Mouse (Mus musculus): ENCODE data around the gene Hsd17b11.

DNA sequence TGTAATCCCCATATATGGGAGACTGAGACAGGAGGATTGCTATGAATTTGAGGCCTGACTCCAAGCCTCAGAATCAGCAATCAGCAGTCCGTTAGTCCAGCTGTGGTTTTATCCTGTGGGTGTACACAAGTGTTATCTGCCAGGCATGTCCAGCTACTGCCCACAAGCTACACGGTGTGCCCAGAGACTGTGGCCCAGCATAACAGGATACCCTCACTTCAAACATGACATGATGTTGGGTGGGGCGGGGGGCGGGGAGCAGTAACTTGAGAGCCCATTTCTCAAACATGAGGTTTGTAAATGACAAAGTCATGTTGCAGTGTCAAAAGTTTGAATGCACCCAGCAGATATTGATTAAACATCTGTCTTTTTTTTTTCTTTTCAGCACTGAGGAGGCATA is 34.1 kb upstream of the Hsd17b11 start:
- TF ChIP-seq CTCF (IDR thresholded peaks at IDR 0.05; ENCODE audit: extremely low read depth, insufficient read length, insufficient replicate concordance, low read depth, low read length) = no peak
- no peak for TF ChIP-seq POLR2A (IDR thresholded peaks at IDR 0.05; ENCODE audit: low read depth, low read length)
